Mouse (Mus musculus) liver, adult 2 months (tissue): ENCODE data around the gene Anxa6. TPM values are rescaled to one million over a fixed set of nuclear protein-coding genes. Genes with fewer than 3 reads are reported as not detected.

Experiments
- DNase-seq: peaks from one replicate; pipeline ENCODE4 v3.0.0-alpha.2; 2011; ENCODE audit warnings: low read depth, low spot score; ENCODE audit errors: extremely low read depth
- H3K27ac ChIP-seq: fragments of 200-500 bp; replicated peaks from 2 replicates; pipeline ENCODE4 v1.5.1; 2012; ENCODE audit warnings: low read depth, mild to moderate bottlenecking, control low read depth, inconsistent platforms, low read length; ENCODE audit not compliant: insufficient read depth
- H3K27me3 ChIP-seq: fragments of 200-500 bp; 2 replicates; pipeline ENCODE4 v1.6.1; 2012; ENCODE audit warnings: mild to moderate bottlenecking, moderate library complexity, low read length, inconsistent platforms; ENCODE audit not compliant: control insufficient read depth, insufficient read depth
- H3K36me3 ChIP-seq: fragments of 200-500 bp; 2 replicates; pipeline ENCODE4 v1.6.1; 2012; ENCODE audit warnings: low read length, inconsistent platforms; ENCODE audit not compliant: control insufficient read depth, insufficient read depth
- H3K4me1 ChIP-seq: fragments of 200-500 bp; 2 replicates; pipeline ENCODE4 v1.6.1; 2011; ENCODE audit warnings: low read length; ENCODE audit not compliant: control insufficient read depth, insufficient read depth
- H3K4me3 ChIP-seq: fragments of 200-500 bp; 2 replicates; pipeline ENCODE4 v1.5.1; 2011; ENCODE audit warnings: low read depth, mild to moderate bottlenecking, control low read depth, low read length, moderate library complexity; ENCODE audit not compliant: insufficient read depth
- H3K79me2 ChIP-seq: fragments of 200-500 bp; 2 replicates; pipeline ENCODE4 v1.6.1; 2012; ENCODE audit warnings: inconsistent platforms, mild to moderate bottlenecking, low read length, moderate library complexity; ENCODE audit not compliant: control insufficient read depth, insufficient read depth
- H3K9ac ChIP-seq: fragments of 200-500 bp; 2 replicates; pipeline ENCODE4 v1.6.1; 2012; ENCODE audit warnings: low read depth, mild to moderate bottlenecking, control low read depth, inconsistent platforms, low read length
- CTCF ChIP-seq: fragments of 200-500 bp; IDR thresholded peaks from 2 replicates; pipeline ENCODE4 v1.5.1; 2011; ENCODE audit warnings: low read depth, low read length, control low read depth
- POLR2A ChIP-seq: fragments of 200-500 bp; IDR thresholded peaks from 2 replicates; pipeline ENCODE4 v1.6.1; 2011; ENCODE audit warnings: low read length, control low read depth; ENCODE audit not compliant: insufficient read depth; ENCODE audit errors: extremely low read depth
- WGBS: fragments of 180-500 bp; shearing (Covaris S2); methylation state at CpG from one replicate; pipeline ENCODE4 v1.1.7; 2018; 5-methylcytosine and 5-hydroxymethylcytosine counted together
- polyA plus RNA-seq: library from polyadenylated mRNA; depleted of rRNA; stranded (reverse); fragments of >200 nt; gene quantifications from 2 replicates; pipeline ENCODE4 v1.2.3, GENCODE M21; 2012
- total RNA-seq: library from RNA; depleted of rRNA; stranded (reverse); fragments of >200 nt; gene quantifications from 2 replicates; pipeline ENCODE4 v1.2.3, GENCODE M21; 2014

Gene Anxa6
- total and polyA plus RNA-seq, 2 experiments: 91.3 to 111 TPM

DNA sequence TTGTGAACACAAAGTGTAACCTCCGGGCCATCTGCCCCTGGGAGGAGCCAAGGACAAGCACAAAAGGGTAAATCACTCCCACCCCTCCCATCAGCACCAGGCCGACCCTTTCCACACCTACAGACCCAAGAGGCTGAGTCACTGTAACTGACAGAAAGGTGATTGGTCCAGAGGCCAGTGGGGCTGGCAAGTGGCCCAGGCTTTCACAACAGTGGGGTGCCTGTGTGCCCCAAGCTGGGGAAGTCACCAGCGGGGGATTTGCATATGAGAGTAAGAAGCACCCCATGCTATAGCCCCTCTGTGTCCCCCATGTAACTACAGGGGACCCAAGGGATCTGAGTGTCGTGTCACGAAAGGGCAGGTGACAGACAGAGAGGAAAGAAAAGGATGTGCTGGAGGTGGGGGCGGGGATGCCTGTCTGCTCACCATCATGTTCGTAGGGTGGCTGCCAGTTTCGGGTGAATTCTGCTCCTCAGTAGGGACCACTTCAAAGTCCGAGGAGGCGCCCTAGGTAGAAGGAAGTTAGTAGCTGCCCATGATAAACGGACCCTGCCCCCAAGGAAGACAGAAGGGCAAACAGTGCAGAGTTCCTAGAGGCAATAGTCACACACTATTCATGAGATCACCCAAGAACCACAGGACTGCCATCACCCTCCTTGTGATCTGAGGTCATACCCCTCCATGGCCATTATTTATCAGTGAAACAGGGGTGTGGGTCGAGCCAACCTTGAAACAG, 97.0 kb downstream of the Anxa6 start:
- peaks cover 2% of the 10 kb centered on the region; the same call in 1 of the 2 replicates for H3K36me3 ChIP-seq
- peaks cover 12% of the 10 kb centered on the region for H3K4me1 ChIP-seq
- no peak overlapping the region for H3K9ac ChIP-seq
- no peaks in the 10 kb centered on the region for H3K79me2 ChIP-seq
- TF ChIP-seq POLR2A: no peak
- TF ChIP-seq CTCF: no peak
- no peak overlapping the region for H3K27ac ChIP-seq
- DNase-seq: peak; percentile 63
- WGBS: 40% methylated on average over 12 of the region's 12 CpGs
- H3K27me3 ChIP-seq: no peaks in the 10 kb centered on the region
- no peak overlapping the region for H3K4me3 ChIP-seq

DNA sequence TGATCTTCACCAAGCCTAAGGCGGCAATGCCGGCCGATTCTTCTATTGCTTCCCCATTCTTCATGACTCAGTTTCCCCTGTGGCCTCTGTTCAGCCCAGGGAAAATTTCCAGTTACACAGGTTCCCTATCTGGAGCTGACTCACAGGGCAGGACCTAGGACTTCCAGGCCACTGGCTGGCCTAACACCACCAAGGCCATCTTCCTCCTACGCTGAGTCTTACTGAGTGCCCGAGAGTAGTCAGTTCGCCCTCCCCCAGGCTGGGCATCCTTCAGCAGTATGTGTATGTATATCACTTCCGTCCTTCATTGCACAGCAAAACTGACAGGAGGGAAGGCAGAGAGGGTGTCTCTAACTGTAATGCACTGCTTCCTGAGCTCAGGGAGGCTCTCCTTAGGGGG, 99.0 kb downstream of the Anxa6 start:
- Histone ChIP-seq H3K9ac (no peak overlapping the region), H3K4me3 (no peak overlapping the region), H3K27ac (no peak overlapping the region), H3K27me3 (no peaks in the 10 kb centered on the region), H3K4me1 (peaks cover 12% of the 10 kb centered on the region), H3K79me2 (no peaks in the 10 kb centered on the region), H3K36me3 (peaks cover 2% of the 10 kb centered on the region; the same call in 1 of the 2 replicates)
- no peak for TF ChIP-seq POLR2A
- no peak for TF ChIP-seq CTCF
- DNase-seq: no peak
- 90% methylated on average over 7 of the region's 7 CpGs for WGBS

DNA sequence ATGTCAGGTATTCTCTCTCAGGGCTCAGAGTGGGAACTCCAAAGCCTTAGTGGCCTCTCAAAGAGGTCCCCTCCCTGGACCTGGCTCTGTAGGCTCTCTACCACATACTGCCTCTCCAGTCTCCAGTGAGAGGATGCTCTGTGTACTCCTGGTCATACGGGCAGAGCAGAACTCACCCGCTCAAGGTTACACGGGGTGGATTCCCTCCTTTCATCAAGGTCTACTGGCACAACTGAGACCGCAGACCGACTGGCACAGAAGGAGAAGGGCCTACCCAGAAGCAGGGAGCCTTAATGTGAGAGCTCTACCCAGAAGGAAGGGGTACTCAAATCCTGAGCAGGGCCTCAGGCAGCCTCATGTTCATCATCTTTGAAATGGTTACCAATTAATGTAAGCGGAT, 100.7 kb downstream of the Anxa6 start:
- H3K9ac ChIP-seq: no peak overlapping the region
- WGBS: 91% methylated on average over 6 of the region's 6 CpGs
- peaks cover 11% of the 10 kb centered on the region for H3K4me1 ChIP-seq
- H3K27ac ChIP-seq: no peak overlapping the region
- no peak for DNase-seq
- H3K27me3 ChIP-seq: no peaks in the 10 kb centered on the region
- H3K4me3 ChIP-seq: no peak overlapping the region
- H3K79me2 ChIP-seq: no peaks in the 10 kb centered on the region
- H3K36me3 ChIP-seq: peaks cover under 1% of the 10 kb centered on the region; the same call in 1 of the 2 replicates
- no peak for TF ChIP-seq CTCF
- TF ChIP-seq POLR2A: no peak

DNA sequence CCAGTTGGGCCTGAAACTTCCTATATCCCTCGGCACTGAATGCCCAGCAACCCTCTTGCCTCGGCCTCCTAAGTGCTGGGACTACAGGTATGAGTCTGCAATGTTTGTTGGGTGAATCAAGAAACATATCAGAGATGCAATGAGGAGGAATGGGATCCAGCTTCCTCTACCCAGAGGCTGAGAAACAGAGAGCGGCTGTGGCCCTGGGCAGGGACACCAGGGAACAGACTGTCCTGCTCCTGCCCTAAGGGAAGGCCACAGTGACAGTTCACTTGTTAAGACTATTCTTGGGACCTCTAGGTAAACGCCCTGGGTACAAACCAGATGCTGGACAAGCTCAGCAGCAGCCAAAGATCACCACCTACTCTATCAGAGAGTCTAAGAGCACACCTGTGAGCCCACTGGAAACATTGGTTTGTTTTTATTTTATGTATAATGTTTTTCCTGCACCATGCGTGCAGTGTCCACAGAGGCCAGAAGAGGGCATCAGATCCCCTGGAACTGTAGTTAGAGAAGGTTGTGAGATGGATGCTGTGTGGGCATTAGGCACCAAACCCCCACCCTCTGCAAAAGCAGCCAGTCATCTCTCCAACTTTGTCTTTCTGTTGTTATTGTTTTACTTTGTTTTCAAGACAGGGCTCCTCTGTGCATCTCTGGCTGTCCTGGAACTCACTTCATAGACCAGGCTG, 101.7 kb downstream of the Anxa6 start:
- H3K36me3 ChIP-seq: peaks cover 3% of the 10 kb centered on the region; the same call in 1 of the 2 replicates
- 78% methylated on average over 5 of the region's 5 CpGs for WGBS

DNA sequence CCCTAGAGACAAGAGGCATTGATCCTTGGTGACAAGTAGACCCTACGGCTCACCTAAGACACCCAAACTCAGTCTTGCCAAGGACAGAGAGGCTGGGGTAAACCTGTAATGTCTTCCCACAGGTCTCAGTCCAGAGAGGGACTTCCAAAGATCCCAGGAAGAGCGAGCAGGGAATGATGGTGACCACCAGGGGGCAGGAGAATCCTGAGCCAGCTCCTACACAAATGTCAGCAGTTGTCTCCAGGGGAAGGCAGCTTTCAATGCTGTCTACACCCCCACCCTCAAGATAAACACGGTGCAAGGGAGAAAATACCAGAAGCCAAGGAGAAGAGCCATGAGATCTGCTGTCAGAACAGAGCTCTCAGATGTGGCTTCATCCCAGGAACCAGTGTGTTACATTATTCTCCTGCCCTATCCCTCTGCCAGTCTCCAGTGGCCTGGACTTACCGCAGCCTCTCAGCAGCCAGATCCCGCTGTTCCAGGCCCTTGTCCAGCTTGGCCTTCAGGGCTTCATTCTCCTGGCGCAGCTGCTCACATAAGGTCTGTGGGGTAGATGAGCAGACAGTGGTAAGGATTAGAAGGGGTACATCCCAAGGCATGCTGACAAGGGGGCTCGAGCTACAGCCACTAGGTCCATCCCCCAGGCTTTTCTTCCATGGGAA, 102.8 kb downstream of the Anxa6 start:
- no peaks in the 10 kb centered on the region for H3K79me2 ChIP-seq
- no peak overlapping the region for H3K4me3 ChIP-seq
- H3K4me1 ChIP-seq: no peaks in the 10 kb centered on the region
- TF ChIP-seq CTCF (peak; percentile 75), POLR2A (no peak)
- H3K27ac ChIP-seq: no peak overlapping the region
- no peaks in the 10 kb centered on the region for H3K27me3 ChIP-seq
- H3K9ac ChIP-seq: no peak overlapping the region
- H3K36me3 ChIP-seq: peaks cover 6% of the 10 kb centered on the region; the same call in 1 of the 2 replicates
- peak; percentile 29 for DNase-seq
- WGBS: 76% methylated on average over 7 of the region's 7 CpGs

More for the DNA sequence above, 101.7 kb downstream of the Anxa6 start:
- no peak for DNase-seq
- Histone ChIP-seq H3K9ac (no peak overlapping the region), H3K27ac (no peak overlapping the region), H3K4me1 (peaks cover 4% of the 10 kb centered on the region; the same call in 1 of the 2 replicates), H3K27me3 (no peaks in the 10 kb centered on the region), H3K79me2 (no peaks in the 10 kb centered on the region), H3K4me3 (no peak overlapping the region)
- TF ChIP-seq POLR2A: no peak
- TF ChIP-seq CTCF: peak; percentile 70
